Mouse (Mus musculus) telencephalon, adult 2 months (tissue): ENCODE data around the gene Parvb.
A peak's percentile ranks its signal among the peaks of the same experiment; 100 is the strongest.

Source experiments
- DNase-seq: peaks from one replicate; pipeline ENCODE4 v3.0.0-alpha.2; 2011; ENCODE audit warnings: low read depth, low spot score

Parvb gene

GRCm38 (mm10) chr15:84216461-84217084, 15.3 kb upstream of the Parvb start:
- DNase-seq: no peak

- DNase-seq: no peak
Measured at GRCm38 (mm10) chr15:84217969-84218782, 13.7 kb upstream of the Parvb start.

- DNase-seq: no peak
Measured at GRCm38 (mm10) chr15:84218783-84219271, 13.0 kb upstream of the Parvb start.

- no peak for DNase-seq
Measured at GRCm38 (mm10) chr15:84221539-84221938, 10.3 kb upstream of the Parvb start.

- DNase-seq: no peak
Measured at GRCm38 (mm10) chr15:84223423-84223822, 8.4 kb upstream of the Parvb start.

- no peak for DNase-seq
Measured at GRCm38 (mm10) chr15:84224779-84225178, 7.1 kb upstream of the Parvb start.

GRCm38 (mm10) chr15:84226918-84227317, 4.9 kb upstream of the Parvb start:
- no peak for DNase-seq

GRCm38 (mm10) chr15:84230661-84231060, 1.2 kb upstream of the Parvb start:
- DNase-seq: no peak

GRCm38 (mm10) chr15:84231113-84231712, 630 bp upstream of the Parvb start:
- DNase-seq: peak; percentile 71

- no peak for DNase-seq
Measured at GRCm38 (mm10) chr15:84232609-84233008, 766 bp downstream of the Parvb start.

- no peak for DNase-seq
Measured at GRCm38 (mm10) chr15:84234794-84235581, 3.1 kb downstream of the Parvb start.

- DNase-seq: no peak
Measured at GRCm38 (mm10) chr15:84235646-84236045, 3.8 kb downstream of the Parvb start.

- no peak for DNase-seq
Measured at GRCm38 (mm10) chr15:84238552-84238951, 6.7 kb downstream of the Parvb start.

GRCm38 (mm10) chr15:84238991-84239401, 7.2 kb downstream of the Parvb start:
- no peak for DNase-seq

- no peak for DNase-seq
Measured at GRCm38 (mm10) chr15:84241520-84241919, 9.7 kb downstream of the Parvb start.

- DNase-seq: no peak
Measured at GRCm38 (mm10) chr15:84245104-84245503, 13.3 kb downstream of the Parvb start.

GRCm38 (mm10) chr15:84246195-84246594, 14.4 kb downstream of the Parvb start:
- no peak for DNase-seq

GRCm38 (mm10) chr15:84247309-84247708, 15.5 kb downstream of the Parvb start:
- no peak for DNase-seq

- no peak for DNase-seq
Measured at GRCm38 (mm10) chr15:84251227-84251626, 19.4 kb downstream of the Parvb start.

GRCm38 (mm10) chr15:84252645-84253044, 20.8 kb downstream of the Parvb start:
- no peak for DNase-seq

GRCm38 (mm10) chr15:84253757-84254156, 21.9 kb downstream of the Parvb start:
- DNase-seq: no peak

- DNase-seq: no peak
Measured at GRCm38 (mm10) chr15:84254387-84254786, 22.5 kb downstream of the Parvb start.
